Mouse (Mus musculus): Measurements from ENCODE around the gene Aldh1a2. TPM values are rescaled to one million over a fixed set of nuclear protein-coding genes. Genes with fewer than 3 reads are reported as not detected.

The Aldh1a2 gene
- polyA plus RNA-seq, 2 experiments = 0.58 to 0.79 TPM

- H3K27ac ChIP-seq = no peak overlapping the region
- ATAC-seq (ENCODE audit: insufficient read depth) = no peak
- H3K4me3 ChIP-seq (ENCODE audit: insufficient read depth in 1 of 2, low read depth in 2 of 2, low read length in 2 of 2) = no peak overlapping the region
- H3K4me1 ChIP-seq (replicated peaks; ENCODE audit: control insufficient read depth in 2 of 2, insufficient read depth in 2 of 2, low read length in 1 of 2) = peaks cover 33 to 34% of the 10 kb centered on the region in 2 experiments
- TF ChIP-seq EP300 (IDR thresholded peaks at IDR 0.05; ENCODE audit: low read depth) = no peak
- TF ChIP-seq CTCF (IDR thresholded peaks at IDR 0.05; ENCODE audit: low read depth) = peak; percentile 45; the same call in 1 of the 2 replicates
- H3K36me3 ChIP-seq (replicated peaks; ENCODE audit: control insufficient read depth, insufficient read depth, low read depth) = no peaks in the 10 kb centered on the region
- no peaks in the 10 kb centered on the region for H3K9me3 ChIP-seq (ENCODE audit: control insufficient read depth, low read length)
- WGBS (ENCODE audit: insufficient replicate concordance) = 58% methylated on average over 8 of the region's 8 CpGs
- no peak for DNase-seq (ENCODE audit: low read depth in 3 of 3, low spot score in 3 of 3)
- no peaks in the 10 kb centered on the region for H3K27me3 ChIP-seq (ENCODE audit: control insufficient read depth, insufficient read depth, low read length)
- peak overlapping the region; percentile 17 for H3K4me2 ChIP-seq (ENCODE audit: low read depth)
- no peak overlapping the region for H3K9ac ChIP-seq (replicated peaks)
These were observed 35.5 kb upstream of the Aldh1a2 start for GRCm38 (mm10) chr9:71179964-71180700.

DNA sequence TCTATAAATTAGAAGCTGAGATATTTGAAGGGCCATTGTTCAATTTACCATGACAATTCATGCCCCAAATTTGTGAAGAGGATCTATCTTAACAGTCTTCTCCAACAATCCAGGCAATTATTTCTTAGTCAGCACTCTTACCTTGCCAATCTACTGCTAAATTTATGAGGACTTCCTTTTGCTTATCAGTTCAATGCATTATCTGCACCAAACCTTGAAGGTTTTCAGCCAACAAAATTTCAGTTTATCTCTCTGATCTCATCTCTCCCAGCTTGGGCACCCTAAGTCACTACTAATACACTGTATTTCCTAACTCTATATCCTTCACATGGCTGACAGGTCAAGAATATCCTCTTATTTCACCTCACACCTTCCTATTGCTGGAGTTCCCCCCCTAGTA, 30.3 kb upstream of the Aldh1a2 start:
- H3K36me3 ChIP-seq (replicated peaks; ENCODE audit: control insufficient read depth, insufficient read depth, low read depth) = no peaks in the 10 kb centered on the region
- H3K27ac ChIP-seq = no peak overlapping the region
- TF ChIP-seq EP300 (IDR thresholded peaks at IDR 0.05; ENCODE audit: low read depth) (no peak), CTCF (IDR thresholded peaks at IDR 0.05; ENCODE audit: low read depth) (no peak)
- H3K4me3 ChIP-seq (ENCODE audit: insufficient read depth in 1 of 2, low read depth in 2 of 2, low read length in 2 of 2) = no peak overlapping the region
- no peaks in the 10 kb centered on the region for H3K27me3 ChIP-seq (ENCODE audit: control insufficient read depth, insufficient read depth, low read length)
- no peaks in the 10 kb centered on the region for H3K9me3 ChIP-seq (ENCODE audit: control insufficient read depth, low read length)
- H3K9ac ChIP-seq (replicated peaks) = no peak overlapping the region
- peaks cover 34 to 36% of the 10 kb centered on the region in 2 experiments for H3K4me1 ChIP-seq (replicated peaks; ENCODE audit: control insufficient read depth in 2 of 2, insufficient read depth in 2 of 2, low read length in 1 of 2)
- no peak overlapping the region; the same call in 1 of the 2 replicates for H3K4me2 ChIP-seq (ENCODE audit: low read depth)
- DNase-seq (ENCODE audit: low read depth in 3 of 3, low spot score in 3 of 3) (no peak), ATAC-seq (ENCODE audit: insufficient read depth) (no peak)

GRCm38 (mm10) chr9:71185823-71186222, 29.8 kb upstream of the Aldh1a2 start:
- H3K36me3 ChIP-seq (replicated peaks; ENCODE audit: control insufficient read depth, insufficient read depth, low read depth) = no peaks in the 10 kb centered on the region
- H3K4me1 ChIP-seq (replicated peaks; ENCODE audit: control insufficient read depth in 2 of 2, insufficient read depth in 2 of 2, low read length in 1 of 2) = peaks cover 32 to 33% of the 10 kb centered on the region in 2 experiments
- H3K4me2 ChIP-seq (ENCODE audit: low read depth) = no peak overlapping the region; the same call in 1 of the 2 replicates
- peak overlapping the region; percentile 25; the same call in 1 of the 2 replicates for H3K27ac ChIP-seq
- no peak overlapping the region for H3K4me3 ChIP-seq (ENCODE audit: insufficient read depth in 1 of 2, low read depth in 2 of 2, low read length in 2 of 2)
- DNase-seq (ENCODE audit: low read depth in 3 of 3, low spot score in 3 of 3) (no peak), ATAC-seq (ENCODE audit: insufficient read depth) (peak; percentile 36; the same call in 1 of the 2 replicates)
- H3K9ac ChIP-seq (replicated peaks) = no peak overlapping the region
- H3K27me3 ChIP-seq (ENCODE audit: control insufficient read depth, insufficient read depth, low read length) = no peaks in the 10 kb centered on the region
- H3K9me3 ChIP-seq (ENCODE audit: control insufficient read depth, low read length) = no peaks in the 10 kb centered on the region
- no peak for TF ChIP-seq CTCF (IDR thresholded peaks at IDR 0.05; ENCODE audit: low read depth)
- peak; percentile 72 for TF ChIP-seq EP300 (IDR thresholded peaks at IDR 0.05; ENCODE audit: low read depth)
- 63% methylated on average over 2 of the region's 2 CpGs for WGBS (ENCODE audit: insufficient replicate concordance)

GRCm38 (mm10) chr9:71187396-71187795, 28.2 kb upstream of the Aldh1a2 start:
- ATAC-seq (ENCODE audit: insufficient read depth) (no peak), DNase-seq (ENCODE audit: low read depth in 3 of 3, low spot score in 3 of 3) (no peak)
- WGBS (ENCODE audit: insufficient replicate concordance) = 37% methylated on average over 7 of the region's 7 CpGs
- 0 out of 2 replicates have a peak overlapping the region, but pooled peaks have one; percentile 11 for H3K4me2 ChIP-seq (ENCODE audit: low read depth)
- no peaks in the 10 kb centered on the region for H3K36me3 ChIP-seq (replicated peaks; ENCODE audit: control insufficient read depth, insufficient read depth, low read depth)
- H3K4me3 ChIP-seq (ENCODE audit: insufficient read depth in 1 of 2, low read depth in 2 of 2, low read length in 2 of 2) = no peak overlapping the region
- H3K27ac ChIP-seq = no peak overlapping the region
- H3K9ac ChIP-seq (replicated peaks) = no peak overlapping the region
- peaks cover 30 to 32% of the 10 kb centered on the region in 2 experiments for H3K4me1 ChIP-seq (replicated peaks; ENCODE audit: control insufficient read depth in 2 of 2, insufficient read depth in 2 of 2, low read length in 1 of 2)
- TF ChIP-seq CTCF (IDR thresholded peaks at IDR 0.05; ENCODE audit: low read depth) = no peak
- no peak for TF ChIP-seq EP300 (IDR thresholded peaks at IDR 0.05; ENCODE audit: low read depth)
- H3K27me3 ChIP-seq (ENCODE audit: control insufficient read depth, insufficient read depth, low read length) = no peaks in the 10 kb centered on the region
- no peaks in the 10 kb centered on the region for H3K9me3 ChIP-seq (ENCODE audit: control insufficient read depth, low read length)

GRCm38 (mm10) chr9:71188647-71189415, 26.8 kb upstream of the Aldh1a2 start:
- no peaks in the 10 kb centered on the region for H3K27me3 ChIP-seq (ENCODE audit: control insufficient read depth, insufficient read depth, low read length)
- no peaks in the 10 kb centered on the region for H3K9me3 ChIP-seq (ENCODE audit: control insufficient read depth, low read length)
- H3K27ac ChIP-seq = peak overlapping the region; percentile 53
- peak overlapping the region in 1 of 2 experiments; percentile 20; a peak in 1 of 4 replicates for H3K4me3 ChIP-seq (ENCODE audit: insufficient read depth in 1 of 2, low read depth in 2 of 2, low read length in 2 of 2)
- 3% methylated on average over 12 of the region's 12 CpGs for WGBS (ENCODE audit: insufficient replicate concordance)
- peak; percentile 56 to 78 (median 68) for DNase-seq (ENCODE audit: low read depth in 3 of 3, low spot score in 3 of 3)
- no peaks in the 10 kb centered on the region for H3K36me3 ChIP-seq (replicated peaks; ENCODE audit: control insufficient read depth, insufficient read depth, low read depth)
- peak; percentile 92 for TF ChIP-seq CTCF (IDR thresholded peaks at IDR 0.05; ENCODE audit: low read depth)
- TF ChIP-seq EP300 (IDR thresholded peaks at IDR 0.05; ENCODE audit: low read depth) = no peak
- peak overlapping the region; percentile 54 for H3K9ac ChIP-seq (replicated peaks)
- H3K4me1 ChIP-seq (replicated peaks; ENCODE audit: control insufficient read depth in 2 of 2, insufficient read depth in 2 of 2, low read length in 1 of 2) = peaks cover 28 to 31% of the 10 kb centered on the region in 2 experiments
- H3K4me2 ChIP-seq (ENCODE audit: low read depth) = peak overlapping the region; percentile 63
- peak; percentile 94 for ATAC-seq (ENCODE audit: insufficient read depth)

Data from liver, embryonic 14.5 days (tissue).